Mouse (Mus musculus) testis, postnatal 14 days (tissue): ENCODE results near the gene Mon1a.
A peak's percentile ranks its signal among the peaks of the same experiment; 100 is the strongest.

ENCODE experiments used
- DNase-seq: peaks from one replicate; pipeline ENCODE4 v3.0.0; 2021; ENCODE audit warnings: low spot score

The Mon1a gene

GRCm38 (mm10) chr9:107908410-107909158, 20.6 kb downstream of the Mon1a start:
- DNase-seq = no peak

- DNase-seq = no peak
Measured at GRCm38 (mm10) chr9:107910025-107910769, 22.2 kb downstream of the Mon1a start.

GRCm38 (mm10) chr9:107914764-107915420, 26.9 kb downstream of the Mon1a start:
- no peak for DNase-seq

GRCm38 (mm10) chr9:107917895-107918608, 30.1 kb downstream of the Mon1a start:
- no peak for DNase-seq

- DNase-seq = no peak
Measured at GRCm38 (mm10) chr9:107918884-107919283, 30.9 kb downstream of the Mon1a start.

GRCm38 (mm10) chr9:107919441-107919840, 31.5 kb downstream of the Mon1a start:
- DNase-seq = no peak

- DNase-seq = no peak
Measured at GRCm38 (mm10) chr9:107923021-107923420, 35.1 kb downstream of the Mon1a start.

GRCm38 (mm10) chr9:107923956-107924355, 36.0 kb downstream of the Mon1a start:
- DNase-seq = no peak

- no peak for DNase-seq
Measured at GRCm38 (mm10) chr9:107925251-107925650, 37.3 kb downstream of the Mon1a start.

GRCm38 (mm10) chr9:107926920-107927420, 39.0 kb downstream of the Mon1a start:
- DNase-seq = no peak

- peak; percentile 37 for DNase-seq
Measured at GRCm38 (mm10) chr9:107927749-107928148, 39.8 kb downstream of the Mon1a start.

GRCm38 (mm10) chr9:107928169-107928568, 40.2 kb downstream of the Mon1a start, which contains the start of gene Actl11:
Actl11 (plus strand) TSS chr9:107928469.
- no peak for DNase-seq

GRCm38 (mm10) chr9:107932221-107932620, 44.3 kb downstream of the Mon1a start:
- no peak for DNase-seq

GRCm38 (mm10) chr9:107934146-107934545, 46.2 kb downstream of the Mon1a start:
- DNase-seq = no peak

- no peak for DNase-seq
Measured at GRCm38 (mm10) chr9:107935374-107935773, 47.4 kb downstream of the Mon1a start, which contains the start of gene Camkv. Camkv (plus strand) TSS chr9:107935674.

- peak; percentile 56 for DNase-seq
Measured at GRCm38 (mm10) chr9:107935790-107936214, 47.9 kb downstream of the Mon1a start.

- no peak for DNase-seq
Measured at GRCm38 (mm10) chr9:107936215-107936822, 48.4 kb downstream of the Mon1a start.

- no peak for DNase-seq
Measured at GRCm38 (mm10) chr9:107936831-107937230, 48.9 kb downstream of the Mon1a start.

- no peak for DNase-seq
Measured at GRCm38 (mm10) chr9:107947241-107948194, 59.6 kb downstream of the Mon1a start.
